Mouse (Mus musculus) liver, postnatal 0 days (tissue): ENCODE data around the gene Ptges3.

Experiments
- CTCF ChIP-seq: sonication (generic); IDR thresholded peaks from 2 replicates; pipeline ENCODE4 v1.5.1; 2016; ENCODE audit warnings: antibody characterized with exemption, low read depth
- EP300 ChIP-seq: IDR thresholded peaks from 2 replicates; pipeline ENCODE4 v1.6.1; 2016; ENCODE audit warnings: antibody characterized with exemption, low read depth, mild to moderate bottlenecking

GRCm38 (mm10) chr10:128089842-128090241 lies 31.1 kb downstream of the Ptges3 start:
- TF ChIP-seq CTCF = no peak
- no peak for TF ChIP-seq EP300
